Mouse (Mus musculus): ENCODE measurements around the gene Hpgds. TPM values are rescaled to one million over a fixed set of nuclear protein-coding genes. Genes with fewer than 3 reads are reported as not detected.

Hpgds gene
- polyA plus RNA-seq, 1 experiment from 2014 or later, result 4.8 TPM

- no peak for ATAC-seq (ENCODE audit: low read depth)
- Histone ChIP-seq H3K27me3 (no peaks in the 10 kb centered on the region), H3K9me3 (replicated peaks) (no peaks in the 10 kb centered on the region), H3K9ac (no peak overlapping the region), H3K27ac (no peak overlapping the region), H3K4me2 (no peak overlapping the region), H3K36me3 (no peaks in the 10 kb centered on the region), H3K4me1 (replicated peaks) (no peaks in the 10 kb centered on the region), H3K4me3 (replicated peaks) (no peak overlapping the region)
- WGBS (ENCODE audit: insufficient replicate concordance), result 63% methylated on average over 2 of the region's 2 CpGs
- DNase-seq, result no peak
These were observed 6.9 kb downstream of the Hpgds start for GRCm38 (mm10) chr6:65137802-65138201.

GRCm38 (mm10) chr6:65132376-65132775, 12.3 kb downstream of the Hpgds start:
- no peak overlapping the region for H3K4me3 ChIP-seq (replicated peaks)
- no peak overlapping the region for H3K27ac ChIP-seq
- ATAC-seq (ENCODE audit: low read depth), result no peak
- 64% methylated on average over 6 of the region's 6 CpGs for WGBS (ENCODE audit: insufficient replicate concordance)
- H3K9me3 ChIP-seq (replicated peaks), result no peaks in the 10 kb centered on the region
- no peak overlapping the region for H3K9ac ChIP-seq
- no peaks in the 10 kb centered on the region for H3K36me3 ChIP-seq
- no peak for DNase-seq
- H3K4me2 ChIP-seq, result no peak overlapping the region
- no peaks in the 10 kb centered on the region for H3K4me1 ChIP-seq (replicated peaks)
- H3K27me3 ChIP-seq, result no peaks in the 10 kb centered on the region

- WGBS (ENCODE audit: insufficient replicate concordance), result 25% methylated on average over 2 of the region's 2 CpGs
- Histone ChIP-seq H3K4me2 (no peak overlapping the region), H3K36me3 (no peaks in the 10 kb centered on the region), H3K4me1 (replicated peaks) (no peaks in the 10 kb centered on the region), H3K9me3 (replicated peaks) (no peaks in the 10 kb centered on the region), H3K27me3 (no peaks in the 10 kb centered on the region), H3K4me3 (replicated peaks) (no peak overlapping the region), H3K27ac (no peak overlapping the region), H3K9ac (no peak overlapping the region)
- DNase-seq, result no peak
- ATAC-seq (ENCODE audit: low read depth), result no peak
These were observed 18.5 kb downstream of the Hpgds start for GRCm38 (mm10) chr6:65126074-65126726.

GRCm38 (mm10) chr6:65117540-65117939, 27.2 kb downstream of the Hpgds start:
- Histone ChIP-seq H3K9ac (no peak overlapping the region), H3K9me3 (replicated peaks) (no peaks in the 10 kb centered on the region), H3K4me2 (no peak overlapping the region), H3K27me3 (no peaks in the 10 kb centered on the region), H3K36me3 (peaks cover 30% of the 10 kb centered on the region), H3K4me1 (replicated peaks) (no peaks in the 10 kb centered on the region), H3K27ac (no peak overlapping the region), H3K4me3 (replicated peaks) (no peak overlapping the region)
- WGBS (ENCODE audit: insufficient replicate concordance), result 96% methylated on average over 1 of the region's 1 CpGs
- DNase-seq (no peak), ATAC-seq (ENCODE audit: low read depth) (no peak)

- DNase-seq (no peak), ATAC-seq (ENCODE audit: low read depth) (no peak)
- H3K36me3 ChIP-seq, result peaks cover 37% of the 10 kb centered on the region
These were observed 29.8 kb downstream of the Hpgds start for GRCm38 (mm10) chr6:65114902-65115301.

GRCm38 (mm10) chr6:65079139-65079538, 65.6 kb downstream of the Hpgds start:
- H3K4me2 ChIP-seq, result no peak overlapping the region
- no peak for ATAC-seq (ENCODE audit: low read depth)
- 76% methylated on average over 1 of the region's 1 CpGs for WGBS (ENCODE audit: insufficient replicate concordance)
- H3K36me3 ChIP-seq, result peaks cover 38% of the 10 kb centered on the region
- H3K4me1 ChIP-seq (replicated peaks), result no peaks in the 10 kb centered on the region
- H3K27ac ChIP-seq, result no peak overlapping the region
- no peak overlapping the region for H3K9ac ChIP-seq
- H3K4me3 ChIP-seq (replicated peaks), result no peak overlapping the region
- no peak for DNase-seq
- H3K9me3 ChIP-seq (replicated peaks), result no peaks in the 10 kb centered on the region
- no peaks in the 10 kb centered on the region for H3K27me3 ChIP-seq

More at GRCm38 (mm10) chr6:65114902-65115301, 29.8 kb downstream of the Hpgds start:
- Histone ChIP-seq H3K4me1 (replicated peaks) (no peaks in the 10 kb centered on the region), H3K4me2 (no peak overlapping the region), H3K27ac (no peak overlapping the region), H3K4me3 (replicated peaks) (no peak overlapping the region), H3K27me3 (no peaks in the 10 kb centered on the region), H3K9me3 (replicated peaks) (no peaks in the 10 kb centered on the region), H3K9ac (no peak overlapping the region)
- 75% methylated on average over 2 of the region's 2 CpGs for WGBS (ENCODE audit: insufficient replicate concordance)

GRCm38 (mm10) chr6:65075201-65075600, 69.5 kb downstream of the Hpgds start:
- no peak overlapping the region for H3K4me3 ChIP-seq (replicated peaks)
- H3K27me3 ChIP-seq, result no peaks in the 10 kb centered on the region
- H3K9me3 ChIP-seq (replicated peaks), result no peaks in the 10 kb centered on the region
- H3K9ac ChIP-seq, result no peak overlapping the region
- no peak overlapping the region for H3K27ac ChIP-seq
- no peaks in the 10 kb centered on the region for H3K4me1 ChIP-seq (replicated peaks)
- ATAC-seq (ENCODE audit: low read depth) (no peak), DNase-seq (no peak)
- no peak overlapping the region for H3K4me2 ChIP-seq
- H3K36me3 ChIP-seq, result peaks cover 58% of the 10 kb centered on the region
- 87% methylated on average over 2 of the region's 2 CpGs for WGBS (ENCODE audit: insufficient replicate concordance)

Other genes with a start within 250 kb of the Hpgds start
- gene Smarcad1, start 102.3 kb downstream of the Hpgds start, polyA plus RNA-seq (2015; fragmentation: Nextera tagmentation; extraction: Ambion mirVana), result 23.6 and 27.8 TPM in 2 replicates
- gene C130060K24Rik, start 236.2 kb upstream of the Hpgds start, polyA plus RNA-seq (2015; fragmentation: Nextera tagmentation; extraction: Ambion mirVana), result not detected in 2 replicates

All from liver, embryonic 13.5 days (tissue).